Mouse (Mus musculus) lung, embryonic 16.5 days (tissue): ENCODE measurements around the gene Tagap. TPM values are rescaled to one million over a fixed set of nuclear protein-coding genes. Genes with fewer than 3 reads are reported as not detected.

Experiments
- ATAC-seq: fragments of 200-750 bp; cut with Nextera tagmentation; 2 replicates; pipeline ENCODE4 v1.8.0; 2017; ENCODE audit warnings: low read depth, mild to moderate bottlenecking, moderate library complexity
- H3K27ac ChIP-seq: fragments of 300-500 bp; sonication (generic); 2 replicates; pipeline ENCODE4 v1.5.1; 2014; ENCODE audit warnings: mild to moderate bottlenecking, control low read depth, low read length
- H3K27me3 ChIP-seq: fragments of 300-500 bp; sonication (generic); 2 replicates; pipeline ENCODE4 v1.6.1; 2014; ENCODE audit warnings: low read depth, low read length, mixed read lengths; ENCODE audit not compliant: control insufficient read depth, insufficient read depth
- H3K36me3 ChIP-seq: fragments of 300-500 bp; sonication (generic); 2 replicates; pipeline ENCODE4 v1.6.1; 2014; ENCODE audit warnings: low read length; ENCODE audit not compliant: control insufficient read depth, insufficient read depth
- H3K4me1 ChIP-seq: fragments of 300-500 bp; sonication (generic); replicated peaks from 2 replicates; pipeline ENCODE4 v1.6.1; 2014; ENCODE audit warnings: low read length, mixed read lengths; ENCODE audit not compliant: control insufficient read depth, insufficient read depth
- H3K4me2 ChIP-seq: fragments of 300-500 bp; sonication (generic); 2 replicates; pipeline ENCODE4 v1.6.1; 2014; ENCODE audit warnings: low read depth, low read length, control low read depth
- H3K4me3 ChIP-seq: fragments of 300-500 bp; sonication (generic); 2 replicates; pipeline ENCODE4 v1.5.1; 2014; ENCODE audit warnings: mild to moderate bottlenecking, low read length, control low read depth
- H3K9ac ChIP-seq: fragments of 300-500 bp; sonication (generic); 2 replicates; pipeline ENCODE4 v1.6.1; 2014; ENCODE audit warnings: low read length, control low read depth
- H3K9me3 ChIP-seq: fragments of 300-500 bp; sonication (generic); 2 replicates; pipeline ENCODE4 v1.6.1; 2016; ENCODE audit warnings: low read length; ENCODE audit not compliant: control insufficient read depth
- WGBS: fragments of 180-500 bp; shearing (Covaris S2); extraction: QIAGEN DNeasy Blood & Tissue Kit; methylation state at CpG from one replicate; pipeline ENCODE4 v1.1.7; 2014; 5-methylcytosine and 5-hydroxymethylcytosine counted together
- polyA plus RNA-seq: library from polyadenylated mRNA; unstranded; fragments of >200 nt; fragmentation: Nextera tagmentation; extraction: Ambion mirVana; gene quantifications from 2 replicates; pipeline ENCODE4 v1.2.1, GENCODE M21; 2015

The Tagap gene
- polyA plus RNA-seq, 1 experiment from 2014 or later: 1.0 TPM

- H3K36me3 ChIP-seq: no peaks in the 10 kb centered on the region
- H3K9ac ChIP-seq: no peak overlapping the region
- no peak overlapping the region for H3K4me3 ChIP-seq
- no peaks in the 10 kb centered on the region for H3K4me1 ChIP-seq
- 20% methylated on average over 2 of the region's 2 CpGs for WGBS
- no peak overlapping the region for H3K4me2 ChIP-seq
- H3K27me3 ChIP-seq: no peaks in the 10 kb centered on the region
- H3K27ac ChIP-seq: no peak overlapping the region
- no peaks in the 10 kb centered on the region for H3K9me3 ChIP-seq
- no peak for ATAC-seq
Measured at GRCm38 (mm10) chr17:7904992-7905391, 20.8 kb upstream of the Tagap start.

GRCm38 (mm10) chr17:7905936-7906685, 19.7 kb upstream of the Tagap start:
- no peak overlapping the region for H3K4me3 ChIP-seq
- no peak for ATAC-seq
- no peak overlapping the region for H3K27ac ChIP-seq
- no peaks in the 10 kb centered on the region for H3K36me3 ChIP-seq
- H3K9ac ChIP-seq: no peak overlapping the region
- peaks cover 1% of the 10 kb centered on the region; the same call in 1 of the 2 replicates for H3K9me3 ChIP-seq
- no peak overlapping the region for H3K4me2 ChIP-seq
- no peaks in the 10 kb centered on the region for H3K27me3 ChIP-seq
- no peaks in the 10 kb centered on the region for H3K4me1 ChIP-seq
- WGBS: 29% methylated on average over 4 of the region's 4 CpGs

- no peaks in the 10 kb centered on the region for H3K36me3 ChIP-seq
- ATAC-seq: no peak
- H3K27ac ChIP-seq: no peak overlapping the region
- no peaks in the 10 kb centered on the region for H3K4me1 ChIP-seq
- H3K4me2 ChIP-seq: no peak overlapping the region
- no peak overlapping the region for H3K9ac ChIP-seq
- H3K9me3 ChIP-seq: peaks cover 3% of the 10 kb centered on the region; the same call in 1 of the 2 replicates
- 70% methylated on average over 2 of the region's 2 CpGs for WGBS
- H3K4me3 ChIP-seq: no peak overlapping the region
- H3K27me3 ChIP-seq: no peaks in the 10 kb centered on the region
Measured at GRCm38 (mm10) chr17:7914596-7915227, 11.1 kb upstream of the Tagap start.

GRCm38 (mm10) chr17:7915791-7916190, 10.0 kb upstream of the Tagap start:
- Histone ChIP-seq H3K36me3 (no peaks in the 10 kb centered on the region), H3K9me3 (peaks cover 3% of the 10 kb centered on the region; the same call in 1 of the 2 replicates), H3K4me1 (no peaks in the 10 kb centered on the region), H3K4me2 (no peak overlapping the region), H3K4me3 (no peak overlapping the region), H3K27ac (no peak overlapping the region), H3K27me3 (no peaks in the 10 kb centered on the region), H3K9ac (no peak overlapping the region)
- no peak for ATAC-seq
- 70% methylated on average over 9 of the region's 9 CpGs for WGBS

GRCm38 (mm10) chr17:7916782-7917574, 8.8 kb upstream of the Tagap start:
- H3K36me3 ChIP-seq: no peaks in the 10 kb centered on the region
- H3K27me3 ChIP-seq: no peaks in the 10 kb centered on the region
- no peak overlapping the region for H3K9ac ChIP-seq
- no peak overlapping the region for H3K4me2 ChIP-seq
- no peak overlapping the region for H3K27ac ChIP-seq
- H3K4me3 ChIP-seq: no peak overlapping the region
- ATAC-seq: no peak
- no peaks in the 10 kb centered on the region for H3K4me1 ChIP-seq
- WGBS: 38% methylated on average over 12 of the region's 12 CpGs
- H3K9me3 ChIP-seq: no peaks in the 10 kb centered on the region

GRCm38 (mm10) chr17:7918355-7918754, 7.4 kb upstream of the Tagap start:
- no peak overlapping the region for H3K27ac ChIP-seq
- no peak overlapping the region for H3K4me2 ChIP-seq
- peaks cover 2% of the 10 kb centered on the region; the same call in 1 of the 2 replicates for H3K4me1 ChIP-seq
- H3K27me3 ChIP-seq: no peaks in the 10 kb centered on the region
- WGBS: 79% methylated on average over 2 of the region's 2 CpGs
- no peaks in the 10 kb centered on the region for H3K9me3 ChIP-seq
- no peaks in the 10 kb centered on the region for H3K36me3 ChIP-seq
- H3K9ac ChIP-seq: no peak overlapping the region
- no peak overlapping the region for H3K4me3 ChIP-seq
- no peak for ATAC-seq

GRCm38 (mm10) chr17:7919209-7919608, 6.6 kb upstream of the Tagap start:
- Histone ChIP-seq H3K9ac (no peak overlapping the region), H3K36me3 (no peaks in the 10 kb centered on the region), H3K4me2 (no peak overlapping the region), H3K27me3 (no peaks in the 10 kb centered on the region), H3K4me3 (no peak overlapping the region), H3K27ac (no peak overlapping the region), H3K9me3 (no peaks in the 10 kb centered on the region), H3K4me1 (peaks cover 5% of the 10 kb centered on the region; the same call in 1 of the 2 replicates)
- 51% methylated on average over 2 of the region's 2 CpGs for WGBS
- no peak for ATAC-seq

- H3K4me2 ChIP-seq: no peak overlapping the region
- peak; percentile 15; the same call in 1 of the 2 replicates for ATAC-seq
- no peaks in the 10 kb centered on the region for H3K27me3 ChIP-seq
- H3K4me3 ChIP-seq: no peak overlapping the region
- WGBS: 57% methylated on average over 5 of the region's 5 CpGs
- H3K36me3 ChIP-seq: no peaks in the 10 kb centered on the region
- H3K9me3 ChIP-seq: no peaks in the 10 kb centered on the region
- peaks cover 14% of the 10 kb centered on the region; the same call in 1 of the 2 replicates for H3K4me1 ChIP-seq
- H3K9ac ChIP-seq: no peak overlapping the region
- H3K27ac ChIP-seq: no peak overlapping the region
Measured at GRCm38 (mm10) chr17:7922564-7922963, 3.2 kb upstream of the Tagap start.

- WGBS: 60% methylated on average over 13 of the region's 13 CpGs
- H3K27me3 ChIP-seq: no peaks in the 10 kb centered on the region
Measured at GRCm38 (mm10) chr17:7924185-7924725, 1.5 kb upstream of the Tagap start.

More at GRCm38 (mm10) chr17:7924185-7924725, 1.5 kb upstream of the Tagap start:
- Histone ChIP-seq H3K4me1 (peaks cover 14% of the 10 kb centered on the region; the same call in 1 of the 2 replicates), H3K36me3 (no peaks in the 10 kb centered on the region), H3K4me2 (no peak overlapping the region), H3K9ac (no peak overlapping the region), H3K9me3 (no peaks in the 10 kb centered on the region), H3K27ac (no peak overlapping the region), H3K4me3 (no peak overlapping the region)
- ATAC-seq: peak; percentile 74
